Mouse (Mus musculus) cerebellum, postnatal 14 days (tissue): Measurements from ENCODE around the gene Ndufs4.
A peak's percentile ranks its signal among the peaks of the same experiment; 100 is the strongest.

Source experiments
- DNase-seq, 2 experiments: peaks; one replicate each; pipeline ENCODE4 v3.0.0; 2021; ENCODE audit warnings: mixed read lengths in 2 of 2

Ndufs4 gene

DNA sequence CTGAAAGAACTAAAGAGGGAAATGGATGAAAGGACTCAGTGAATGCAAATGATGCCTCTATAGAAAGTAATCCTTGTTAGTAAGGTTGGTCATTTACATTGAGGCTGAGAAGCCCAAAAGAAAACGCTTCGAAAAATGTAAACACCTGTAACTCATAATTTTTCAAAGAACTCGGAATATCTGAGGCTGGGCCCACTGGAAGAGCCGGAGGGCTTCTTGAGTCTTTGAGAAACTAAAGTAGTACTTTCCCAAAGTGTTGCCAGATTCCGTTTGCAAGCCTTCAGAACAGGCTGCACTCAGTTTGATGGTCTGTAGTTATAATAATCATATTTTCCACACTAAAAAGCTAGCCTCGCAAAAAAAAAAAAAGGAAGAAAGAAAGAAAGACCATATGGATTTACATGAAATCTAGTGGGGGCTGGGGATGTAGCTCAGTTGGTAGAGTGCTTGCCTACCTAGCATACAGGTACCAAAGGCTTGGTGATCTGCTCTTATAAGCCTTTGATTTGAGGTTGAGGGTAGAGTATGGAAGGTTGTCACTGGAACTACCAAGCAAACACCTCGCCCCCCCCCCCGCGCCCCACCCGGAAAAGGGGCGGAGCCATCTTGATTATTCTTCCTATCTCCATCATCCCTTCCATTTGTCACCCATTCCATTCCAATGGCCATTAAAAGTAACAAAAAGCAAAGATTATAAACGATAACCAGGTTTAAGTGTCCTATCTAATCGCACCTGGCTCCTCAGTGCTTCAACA is at the start of gene Ndufs4:
Ndufs4 (minus strand) TSS at position 48 of the 755 bp plus-strand sequence.
- peak in 1 of 2 experiments; percentile 6 for DNase-seq

DNA sequence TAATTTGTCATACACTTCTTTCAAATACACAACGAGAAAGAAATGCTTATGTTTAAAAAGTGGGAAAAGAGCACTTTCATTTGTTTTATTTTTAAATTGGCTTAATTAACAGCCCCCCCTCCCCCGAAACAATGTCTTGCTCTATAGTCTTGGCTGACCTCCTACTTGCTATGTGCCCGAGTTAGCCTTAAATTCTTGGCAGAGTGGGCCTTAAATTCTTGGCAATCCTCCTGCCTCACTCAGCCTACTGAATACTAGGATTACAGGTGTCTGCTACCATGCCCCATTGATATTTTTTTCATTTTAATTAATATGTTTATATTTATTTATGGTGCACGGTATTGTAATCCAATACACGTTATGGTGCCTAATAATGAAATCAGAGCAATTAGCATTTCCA is 44.4 kb upstream of the Ndufs4 start:
- DNase-seq = peak; percentile 13 to 28

DNA sequence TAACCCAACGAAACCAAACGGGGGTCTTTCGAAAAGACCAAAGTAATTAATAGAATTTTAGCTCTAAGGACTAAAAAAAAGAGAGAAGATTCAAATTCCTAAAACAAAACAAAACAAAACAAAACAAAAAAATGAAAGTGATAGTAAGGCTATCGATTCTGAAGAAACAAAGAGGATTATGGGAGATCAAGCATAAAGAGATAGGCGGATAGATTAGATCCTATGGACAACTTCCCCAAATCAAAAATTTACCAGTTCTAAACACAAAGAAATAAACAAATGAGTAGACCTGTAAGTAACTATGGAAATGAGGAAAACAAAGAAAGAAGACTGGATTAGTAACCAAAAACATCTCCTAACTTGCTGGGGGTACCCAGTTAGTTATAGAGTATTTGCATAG is 37.2 kb upstream of the Ndufs4 start:
- DNase-seq = no peak

GRCm38 (mm10) chr13:114420235-114420634 is 32.2 kb upstream of the Ndufs4 start:
- no peak for DNase-seq

DNA sequence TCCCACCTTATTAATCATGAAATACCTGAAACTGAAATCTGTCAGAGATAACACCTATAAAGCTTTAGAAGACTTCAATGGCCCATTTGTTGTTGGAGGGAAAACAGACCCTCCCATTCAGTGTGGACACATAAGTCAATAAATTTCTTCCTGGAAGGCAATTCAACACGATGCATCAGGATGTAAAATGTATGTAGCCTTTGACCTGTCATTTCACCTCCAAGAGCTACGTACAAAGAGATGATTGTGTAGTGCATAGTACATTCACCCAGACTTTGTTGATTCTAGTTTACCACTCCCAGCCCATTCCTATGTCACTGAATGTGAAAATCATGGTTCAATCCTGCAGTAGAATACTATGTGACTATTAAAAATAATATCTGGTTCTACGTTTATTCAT is 31.3 kb upstream of the Ndufs4 start:
- DNase-seq = no peak

GRCm38 (mm10) chr13:114412326-114412725 is 24.3 kb upstream of the Ndufs4 start:
- no peak for DNase-seq

DNA sequence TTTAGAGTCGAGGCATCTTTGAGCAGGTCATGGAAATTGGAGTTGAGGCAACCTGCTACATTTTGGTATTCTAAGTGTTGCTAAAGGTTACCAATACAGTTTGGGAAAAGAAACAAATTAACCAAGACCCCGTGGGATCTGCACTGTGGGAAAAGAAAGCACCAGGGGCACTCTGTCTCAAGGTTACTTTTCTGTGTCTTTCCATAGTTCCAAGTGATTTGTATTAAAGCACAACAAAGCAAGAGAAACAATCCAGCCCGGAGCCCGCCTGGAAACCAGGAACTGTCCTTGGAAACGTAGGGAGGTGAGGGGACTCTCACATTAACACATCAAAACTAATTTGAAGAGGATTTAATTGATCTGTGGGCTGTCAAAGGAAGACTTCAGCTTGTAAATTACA is 18.8 kb upstream of the Ndufs4 start:
- no peak for DNase-seq

- DNase-seq = no peak
Measured at GRCm38 (mm10) chr13:114406424-114406823, 18.4 kb upstream of the Ndufs4 start.

DNA sequence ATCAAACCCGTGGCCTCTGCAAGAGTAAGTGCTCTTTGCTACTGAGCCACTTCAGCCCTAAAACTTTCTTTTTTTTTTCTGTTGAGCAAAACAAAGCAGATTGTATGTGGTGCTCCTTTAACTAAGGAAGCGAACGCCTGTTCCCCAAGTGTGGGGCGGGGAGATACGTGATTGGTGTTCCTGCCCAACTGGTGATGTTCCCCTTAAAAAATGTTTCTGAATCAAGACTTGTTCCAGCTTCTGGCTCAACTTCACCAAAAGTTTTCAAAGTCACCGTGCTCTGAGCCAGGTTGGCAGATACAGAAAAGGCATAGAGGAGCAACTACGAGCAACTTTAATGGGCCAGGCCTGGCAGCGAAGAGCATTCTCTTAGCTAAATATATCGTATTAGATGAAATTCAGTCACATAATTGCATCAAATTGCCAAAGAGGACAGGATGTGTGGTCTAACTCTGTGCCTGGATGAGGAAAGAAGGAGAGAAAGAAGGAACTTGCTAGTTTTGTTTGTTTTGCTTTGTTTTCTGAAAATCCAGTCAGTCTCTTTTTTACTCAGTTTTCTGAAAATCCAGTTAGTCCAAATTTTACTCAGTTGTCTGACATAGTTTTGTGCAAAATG is 17.1 kb upstream of the Ndufs4 start:
- DNase-seq = no peak

DNA sequence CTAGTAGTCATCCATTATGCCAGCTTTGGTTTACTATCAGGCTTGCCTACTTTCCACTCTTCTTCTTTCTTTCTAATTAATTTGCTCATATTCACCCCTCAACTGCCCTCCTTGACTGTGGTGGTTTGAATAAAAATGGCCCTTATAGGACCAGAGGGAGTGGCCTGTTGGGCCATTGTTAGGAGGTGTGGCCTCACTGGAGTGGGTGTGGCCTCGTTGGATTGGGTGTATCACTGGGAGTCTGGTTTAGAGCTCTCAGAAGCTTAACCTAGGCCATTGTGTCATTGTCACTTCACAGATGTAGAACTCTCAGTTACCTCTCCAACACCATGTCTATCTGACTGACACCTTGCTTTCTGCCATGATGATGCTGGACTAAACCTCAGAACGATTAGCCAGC is 10.8 kb upstream of the Ndufs4 start:
- no peak for DNase-seq

GRCm38 (mm10) chr13:114397281-114397680 is 9.2 kb upstream of the Ndufs4 start:
- no peak for DNase-seq

GRCm38 (mm10) chr13:114396863-114397262 is 8.8 kb upstream of the Ndufs4 start:
- DNase-seq = no peak

- no peak for DNase-seq
Measured at GRCm38 (mm10) chr13:114394784-114395183, 6.7 kb upstream of the Ndufs4 start.

- no peak for DNase-seq
Measured at GRCm38 (mm10) chr13:114392501-114392900, 4.4 kb upstream of the Ndufs4 start.

GRCm38 (mm10) chr13:114387521-114388171 is 412 bp downstream of the Ndufs4 start:
- DNase-seq = peak; percentile 98 to 99

DNA sequence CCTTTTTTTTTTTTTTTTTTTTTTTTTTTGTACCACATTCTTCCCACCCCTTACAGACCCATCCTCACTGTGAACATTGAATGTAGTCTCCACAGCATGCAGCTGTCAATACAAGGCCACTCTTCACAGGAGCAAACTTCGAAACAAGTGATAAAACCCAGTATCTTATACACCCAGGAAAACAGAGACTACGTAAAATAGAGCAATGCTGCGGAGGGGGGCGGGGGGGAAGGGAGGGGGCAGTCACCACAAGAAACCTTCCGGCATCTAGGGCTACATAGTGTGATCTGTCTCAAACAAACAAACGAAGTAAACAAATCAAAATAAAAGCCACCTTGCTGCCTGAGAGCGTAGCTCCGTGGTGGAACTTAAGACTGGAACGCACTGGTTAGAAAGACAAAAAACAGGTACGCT is 977 bp downstream of the Ndufs4 start:
- DNase-seq = no peak

DNA sequence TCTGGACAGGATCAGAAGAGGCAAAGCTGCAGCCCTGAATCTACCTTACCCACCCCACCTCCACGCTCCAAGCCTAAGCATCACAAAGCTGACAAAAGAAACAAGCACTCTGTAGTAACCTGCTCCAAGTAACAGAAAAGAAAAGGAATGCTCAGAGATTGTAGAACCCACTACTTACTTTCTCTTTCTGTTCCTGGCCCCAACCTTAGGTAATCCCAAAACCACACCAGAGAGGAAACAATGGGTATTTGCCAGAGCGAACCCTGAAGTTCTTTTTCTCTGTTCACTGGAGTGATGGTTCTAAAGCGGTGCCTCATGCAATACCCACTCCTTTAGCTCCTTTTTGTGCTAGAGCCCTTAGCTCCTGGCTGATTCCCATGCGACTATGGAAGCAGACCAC is 11.5 kb downstream of the Ndufs4 start:
- no peak for DNase-seq

GRCm38 (mm10) chr13:114362086-114362485 is 26.0 kb downstream of the Ndufs4 start:
- DNase-seq = no peak

DNA sequence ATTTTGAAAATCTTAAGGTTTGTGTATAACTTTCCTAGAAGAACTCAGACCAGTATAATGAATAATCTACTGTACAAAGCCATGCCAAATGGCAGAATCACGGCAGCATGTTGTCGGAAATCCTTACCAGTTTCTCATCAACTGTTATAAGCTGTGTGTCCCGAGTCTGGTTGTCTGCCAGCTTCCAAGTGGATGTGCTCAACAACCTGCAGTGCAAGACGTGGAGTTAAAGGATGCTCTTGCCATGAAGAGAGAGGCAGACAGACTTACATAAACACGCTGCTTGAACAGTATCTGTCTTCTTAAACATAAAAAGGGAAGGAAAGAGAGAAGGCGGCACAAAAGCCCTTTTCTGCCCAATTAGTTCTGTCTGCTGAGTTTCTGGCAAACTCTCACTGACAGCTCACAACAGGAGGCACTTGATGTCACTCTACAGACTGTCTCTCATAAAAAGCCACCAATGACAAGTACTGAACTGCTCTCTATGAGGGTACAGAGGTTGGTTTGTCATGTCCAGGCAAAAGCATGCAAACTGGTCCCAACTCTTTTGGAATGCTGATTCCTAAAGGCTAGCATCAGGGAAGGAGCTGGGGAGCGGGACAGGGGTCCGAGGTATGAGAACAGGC is 36.6 kb downstream of the Ndufs4 start:
- peak; percentile 81 to 85 for DNase-seq

DNA sequence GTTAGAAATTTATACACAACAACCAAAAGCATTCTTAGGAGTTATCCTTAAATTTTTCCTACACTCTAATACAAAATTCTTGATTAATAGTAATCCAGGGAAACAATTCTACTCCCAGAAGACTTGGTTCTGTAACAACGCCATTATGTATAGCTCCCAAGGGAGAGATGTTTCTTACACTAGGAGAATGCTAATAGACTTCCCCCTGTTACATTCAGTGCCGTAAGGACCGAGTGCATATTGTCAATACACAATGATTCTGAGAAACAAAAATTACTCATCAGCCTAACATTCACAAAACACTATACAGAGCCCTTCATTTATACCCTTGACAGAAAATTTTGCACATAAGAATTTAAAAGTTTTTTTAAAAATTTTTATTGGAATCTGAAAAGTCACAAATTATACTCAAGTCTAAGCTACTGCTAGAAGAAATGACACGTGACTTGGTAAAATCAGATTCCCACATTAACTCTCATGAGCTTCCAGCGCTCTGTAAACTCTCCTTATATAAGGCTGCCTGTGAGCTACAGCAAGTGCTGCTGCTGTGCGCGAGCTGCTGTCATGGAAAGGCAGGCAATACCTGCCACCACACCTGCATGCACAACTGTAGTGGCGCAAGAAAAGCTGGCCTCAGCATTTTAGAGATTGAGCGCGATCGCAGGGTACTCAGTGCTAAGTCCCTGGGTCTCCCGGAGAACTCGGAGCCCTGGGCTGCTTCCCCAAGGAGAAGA is 42.9 kb downstream of the Ndufs4 start:
- DNase-seq = no peak

DNA sequence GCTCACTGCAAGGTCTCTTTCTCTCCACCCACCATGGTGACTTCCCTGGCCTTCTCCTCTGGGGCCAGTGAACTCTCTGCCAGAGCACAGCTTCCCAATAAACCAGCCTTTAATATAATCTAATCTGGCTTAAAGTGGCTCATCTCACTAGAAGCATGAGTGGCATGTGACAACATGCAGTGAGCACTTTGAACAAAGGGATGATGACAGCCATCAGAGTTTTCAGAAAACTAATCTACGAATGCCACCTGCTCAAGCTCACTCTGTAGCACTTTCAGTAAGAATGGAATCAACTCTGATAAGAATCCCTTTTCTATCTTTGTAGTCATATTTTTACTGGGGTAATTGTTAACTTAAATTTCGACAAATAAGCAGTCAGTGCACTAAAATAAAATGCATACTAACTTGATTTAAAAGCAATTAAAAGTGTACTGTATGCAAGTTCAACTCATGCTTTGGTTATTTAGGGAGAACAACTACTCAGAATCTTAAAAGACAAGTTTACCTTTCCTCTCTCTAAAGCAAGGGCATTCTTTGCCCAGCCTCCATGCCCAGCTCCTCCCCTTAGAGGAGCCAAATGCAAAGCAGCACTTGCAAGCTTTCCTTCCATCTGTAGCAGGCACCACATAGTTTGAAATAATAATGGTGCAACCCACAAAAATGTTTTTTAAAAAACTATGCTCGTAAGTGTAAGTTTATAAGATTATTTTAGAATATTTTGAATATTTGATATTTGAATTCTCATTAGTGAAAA is 43.7 kb downstream of the Ndufs4 start:
- DNase-seq = no peak

GRCm38 (mm10) chr13:114343001-114343400 is 45.1 kb downstream of the Ndufs4 start:
- DNase-seq = peak; percentile 12 to 33
